Comparison of ENCODE assay signal across 8 mouse cellular contexts in genomic region chr15:102287395-102287794, GRCm38 (mm10). TPM values are rescaled to one million over a fixed set of nuclear protein-coding genes. Genes with fewer than 3 reads are reported as not detected.
DNase-seq lines count a peak whose midpoint lies in the region; ATAC-seq and TF ChIP-seq lines count a peak whose summit lies in the region.

No protein-coding gene starts in this region.

- no peak for ATAC-seq in limb, embryonic 11.5 days (ENCODE audit: insufficient number of reproducible peaks, low FRiP score, low TSS enrichment, low read depth)
- no peak for ATAC-seq in limb, embryonic 14.5 days (ENCODE audit: low FRiP score, low read depth)

- H3K4me2 ChIP-seq in limb, embryonic 11.5 days (ENCODE audit: low read depth, severe bottlenecking): no peak overlapping the region
- no peak overlapping the region for H3K4me2 ChIP-seq in limb, embryonic 14.5 days (replicated peaks; ENCODE audit: low read depth, low read length, severe bottlenecking)

- DNase-seq in cerebellum, adult 9-11 months: peak; percentile 22
- no peak for DNase-seq in cerebellum, adult 11 months
- peak; percentile 47 for DNase-seq in limb, embryonic 11.5 days (ENCODE audit: low spot score)
- DNase-seq in limb, embryonic 10.5 days (ENCODE audit: low spot score): no peak
- peak; percentile 36 to 55 for DNase-seq in adrenal gland, postnatal 36 days
- peak; percentile 35 for DNase-seq in limb, embryonic 14.5 days (ENCODE audit: low spot score)
- peak; percentile 56 for DNase-seq in thymus, postnatal 14 days
- no peak for DNase-seq in gastrocnemius, postnatal 36 days

- H3K9me3 ChIP-seq in limb, embryonic 11.5 days (ENCODE audit: control insufficient read depth, low read length): no peaks in the 10 kb centered on the region
- H3K9me3 ChIP-seq in limb, embryonic 10.5 days (replicated peaks): no peaks in the 10 kb centered on the region
- H3K9me3 ChIP-seq in limb, embryonic 14.5 days (ENCODE audit: control insufficient read depth, low read length): no peaks in the 10 kb centered on the region

- intact Hi-C loops in gastrocnemius, postnatal 36 days (cut with DNase I): no loop called here

- H3K36me3 ChIP-seq in limb, embryonic 11.5 days (ENCODE audit: control insufficient read depth, insufficient read depth, low read length): peaks cover 2% of the 10 kb centered on the region; the same call in 1 of the 2 replicates
- H3K36me3 ChIP-seq in limb, embryonic 10.5 days: peaks cover 7% of the 10 kb centered on the region
- H3K36me3 ChIP-seq in limb, embryonic 14.5 days (ENCODE audit: control insufficient read depth, insufficient read depth, low read length): peaks cover 4% of the 10 kb centered on the region

- no peak overlapping the region for H3K4me3 ChIP-seq in limb, embryonic 11.5 days (ENCODE audit: low read depth, low read length)
- H3K4me3 ChIP-seq in limb, embryonic 10.5 days: no peak overlapping the region
- no peak overlapping the region for H3K4me3 ChIP-seq in limb, embryonic 14.5 days (replicated peaks; ENCODE audit: low read length)

- no peak overlapping the region for H3K9ac ChIP-seq in limb, embryonic 11.5 days (ENCODE audit: low read length)
- no peak overlapping the region for H3K9ac ChIP-seq in limb, embryonic 14.5 days (ENCODE audit: low read depth, low read length, severe bottlenecking)

- no peak for TF ChIP-seq POLR2A in limb, embryonic 14.5 days (IDR thresholded peaks at IDR 0.05; ENCODE audit: borderline replicate concordance, extremely low read depth, insufficient read depth, insufficient read length)

- H3K27me3 ChIP-seq in limb, embryonic 11.5 days (ENCODE audit: control insufficient read depth, insufficient read depth, low read length): no peaks in the 10 kb centered on the region
- no peaks in the 10 kb centered on the region for H3K27me3 ChIP-seq in limb, embryonic 10.5 days (ENCODE audit: low read depth, poor library complexity, severe bottlenecking)
- no peaks in the 10 kb centered on the region for H3K27me3 ChIP-seq in limb, embryonic 14.5 days (ENCODE audit: control insufficient read depth, insufficient read depth, low read length)

- no peak overlapping the region for H3K27ac ChIP-seq in limb, embryonic 11.5 days (replicated peaks; ENCODE audit: low read depth, low read length)
- no peak overlapping the region for H3K27ac ChIP-seq in limb, embryonic 10.5 days
- no peak overlapping the region for H3K27ac ChIP-seq in limb, embryonic 14.5 days (replicated peaks; ENCODE audit: low read depth, low read length)

- no peaks in the 10 kb centered on the region for H3K4me1 ChIP-seq in limb, embryonic 11.5 days (ENCODE audit: control insufficient read depth, insufficient read depth, low read length)
- H3K4me1 ChIP-seq in limb, embryonic 10.5 days: no peaks in the 10 kb centered on the region
- H3K4me1 ChIP-seq in limb, embryonic 14.5 days (ENCODE audit: control insufficient read depth, insufficient read depth, low read length): no peaks in the 10 kb centered on the region

RNA-seq across cellular contexts. Expression of gene Mfsd5, which starts 8.1 kb away (rescaled TPM):
- 58.5 and 62.8 TPM in 2 replicates for polyA plus RNA-seq in limb, embryonic 11.5 days (2014; fragmentation: Nextera tagmentation; extraction: Ambion mirVana)
- polyA plus RNA-seq in limb, embryonic 10.5 days (2016; fragmentation: Nextera tagmentation; extraction: Ambion mirVana): 69.5 and 76.5 TPM in 2 replicates
- 10 to 100 TPM; 39.0 to 40.0 TPM for total RNA-seq in adrenal gland, postnatal 36 days (2021)
- polyA plus RNA-seq in limb, embryonic 14.5 days (2012; rRNA removed): 55.6 and 76.8 TPM in 2 replicates
- polyA plus RNA-seq in limb, embryonic 14.5 days (2014; fragmentation: Nextera tagmentation; extraction: Ambion mirVana): 77.7 and 82.1 TPM in 2 replicates
- total RNA-seq in gastrocnemius, postnatal 36 days (2021): 10 to 100 TPM; 12.8 to 13.4 TPM

RNA-seq across cellular contexts. Expression of gene Espl1, which starts 8.7 kb away (rescaled TPM):
- 43.3 and 46.9 TPM in 2 replicates for polyA plus RNA-seq in limb, embryonic 11.5 days (2014; fragmentation: Nextera tagmentation; extraction: Ambion mirVana)
- polyA plus RNA-seq in limb, embryonic 10.5 days (2016; fragmentation: Nextera tagmentation; extraction: Ambion mirVana): 60.6 and 63.5 TPM in 2 replicates
- total RNA-seq in adrenal gland, postnatal 36 days (2021): 1 to 10 TPM; 3.2 to 3.6 TPM
- polyA plus RNA-seq in limb, embryonic 14.5 days (2012; rRNA removed): 37.2 and 40.0 TPM in 2 replicates
- polyA plus RNA-seq in limb, embryonic 14.5 days (2014; fragmentation: Nextera tagmentation; extraction: Ambion mirVana): 27.2 and 27.3 TPM in 2 replicates
- under 1 TPM; 0.74 to 0.87 TPM for total RNA-seq in gastrocnemius, postnatal 36 days (2021)

RNA-seq across cellular contexts. Expression of gene Gm9918, which starts 17.0 kb away (rescaled TPM):
- 0.88 and 1.1 TPM in 2 replicates for polyA plus RNA-seq in limb, embryonic 11.5 days (2014; fragmentation: Nextera tagmentation; extraction: Ambion mirVana)
- 1.1 and 1.4 TPM in 2 replicates for polyA plus RNA-seq in limb, embryonic 10.5 days (2016; fragmentation: Nextera tagmentation; extraction: Ambion mirVana)
- total RNA-seq in adrenal gland, postnatal 36 days (2021): not detected
- 3.1 and 3.8 TPM in 2 replicates for polyA plus RNA-seq in limb, embryonic 14.5 days (2012; rRNA removed)
- 0.93 and 1.0 TPM in 2 replicates for polyA plus RNA-seq in limb, embryonic 14.5 days (2014; fragmentation: Nextera tagmentation; extraction: Ambion mirVana)
- total RNA-seq in gastrocnemius, postnatal 36 days (2021): not detected

RNA-seq across cellular contexts. Expression of gene Rarg, which starts 30.1 kb away (rescaled TPM):
- polyA plus RNA-seq in limb, embryonic 11.5 days (2014; fragmentation: Nextera tagmentation; extraction: Ambion mirVana): 118 and 119 TPM in 2 replicates
- 111 and 148 TPM in 2 replicates for polyA plus RNA-seq in limb, embryonic 10.5 days (2016; fragmentation: Nextera tagmentation; extraction: Ambion mirVana)
- total RNA-seq in adrenal gland, postnatal 36 days (2021): 10 to 100 TPM; 21.7 to 30.4 TPM
- polyA plus RNA-seq in limb, embryonic 14.5 days (2012; rRNA removed): 135 and 175 TPM in 2 replicates
- polyA plus RNA-seq in limb, embryonic 14.5 days (2014; fragmentation: Nextera tagmentation; extraction: Ambion mirVana): 115 and 140 TPM in 2 replicates
- total RNA-seq in gastrocnemius, postnatal 36 days (2021): 1 to 10 TPM; 9.3 to 9.9 TPM

RNA-seq across cellular contexts. Expression of gene Pfdn5, which starts 38.5 kb away (rescaled TPM):
- 463 and 490 TPM in 2 replicates for polyA plus RNA-seq in limb, embryonic 11.5 days (2014; fragmentation: Nextera tagmentation; extraction: Ambion mirVana)
- 351 and 381 TPM in 2 replicates for polyA plus RNA-seq in limb, embryonic 10.5 days (2016; fragmentation: Nextera tagmentation; extraction: Ambion mirVana)
- total RNA-seq in adrenal gland, postnatal 36 days (2021): 100 to 1,000 TPM; 420 TPM
- 177 and 331 TPM in 2 replicates for polyA plus RNA-seq in limb, embryonic 14.5 days (2012; rRNA removed)
- polyA plus RNA-seq in limb, embryonic 14.5 days (2014; fragmentation: Nextera tagmentation; extraction: Ambion mirVana): 527 and 545 TPM in 2 replicates
- 100 to 1,000 TPM; 189 to 216 TPM for total RNA-seq in gastrocnemius, postnatal 36 days (2021)

Comparison
In these comparisons a context has a peak if more than half of its experiments do, and no peak if none do; other contexts are left out.
1. DNase-seq: peak in cerebellum, adult 9-11 months (single experiment), limb, embryonic 11.5 days (single experiment), adrenal gland, postnatal 36 days (2 of 2), limb, embryonic 14.5 days (single experiment) and thymus, postnatal 14 days (single experiment); none in cerebellum, adult 11 months (single experiment), limb, embryonic 10.5 days (single experiment) and gastrocnemius, postnatal 36 days (0 of 2).